Mouse (Mus musculus) T-cell, adult 2 months (primary cell): Measurements from ENCODE around the gene Tmem104.

Source experiments
- DNase-seq: peaks from one replicate; pipeline ENCODE4 v3.0.0; 2022; ENCODE audit warnings: low spot score

The Tmem104 gene

GRCm38 (mm10) chr11:115166776-115167175, 20.5 kb upstream of the Tmem104 start:
- DNase-seq: no peak

DNA sequence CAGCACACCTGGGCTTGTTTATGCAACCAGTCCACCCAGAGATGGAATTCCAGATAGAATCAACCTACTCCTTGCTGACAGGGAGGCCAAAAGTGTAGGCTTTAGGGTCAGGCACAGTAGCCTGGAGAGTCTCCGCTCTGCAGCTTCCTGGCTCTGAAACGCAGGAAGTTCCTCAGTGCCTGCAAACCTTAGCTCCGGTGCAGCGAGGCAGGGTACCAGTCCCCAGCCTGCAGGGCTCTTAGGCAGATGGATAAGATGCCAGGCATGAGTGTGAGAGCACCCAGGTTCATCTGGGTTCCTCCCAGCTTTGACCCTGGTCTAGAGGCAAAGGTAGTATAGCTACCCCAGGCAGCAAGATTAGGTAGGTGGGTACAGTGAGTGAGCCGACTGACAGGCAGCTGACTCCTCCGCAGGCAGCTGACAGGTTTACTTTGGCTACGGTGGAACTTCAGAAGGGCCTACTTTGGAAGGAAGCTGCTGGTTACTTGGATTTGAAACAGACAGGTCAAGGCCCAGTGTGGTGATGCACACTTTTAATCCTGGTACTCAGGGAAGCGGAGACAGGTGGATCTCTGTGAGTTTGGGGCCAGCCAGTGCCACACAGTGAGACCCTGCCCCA, 19.5 kb upstream of the Tmem104 start:
- no peak for DNase-seq

GRCm38 (mm10) chr11:115169430-115169829, 17.9 kb upstream of the Tmem104 start:
- no peak for DNase-seq

GRCm38 (mm10) chr11:115171125-115171524, 16.2 kb upstream of the Tmem104 start:
- DNase-seq: no peak

DNA sequence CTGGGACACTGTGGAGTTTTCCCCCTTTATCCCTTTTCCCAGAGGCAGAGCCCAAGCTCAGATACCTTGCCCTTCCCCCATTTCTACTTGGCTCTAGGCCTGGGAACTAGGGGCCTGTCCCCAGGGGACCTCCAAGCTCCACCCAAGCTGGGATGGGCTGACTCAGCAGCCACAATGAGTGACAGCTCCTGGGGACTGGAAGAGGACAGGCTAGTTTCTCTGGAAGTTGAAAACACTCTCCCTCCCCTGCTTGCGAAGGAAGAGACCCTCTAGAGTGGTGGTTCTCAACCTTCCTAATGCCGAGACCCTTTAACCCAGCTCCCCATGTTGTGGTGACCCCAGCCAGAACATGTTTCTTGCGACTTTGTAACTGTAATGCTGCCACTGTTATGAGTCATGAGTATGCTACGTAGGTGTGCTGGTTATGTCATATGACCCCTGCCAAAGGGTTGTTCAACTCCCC, 14.4 kb upstream of the Tmem104 start:
- no peak for DNase-seq

DNA sequence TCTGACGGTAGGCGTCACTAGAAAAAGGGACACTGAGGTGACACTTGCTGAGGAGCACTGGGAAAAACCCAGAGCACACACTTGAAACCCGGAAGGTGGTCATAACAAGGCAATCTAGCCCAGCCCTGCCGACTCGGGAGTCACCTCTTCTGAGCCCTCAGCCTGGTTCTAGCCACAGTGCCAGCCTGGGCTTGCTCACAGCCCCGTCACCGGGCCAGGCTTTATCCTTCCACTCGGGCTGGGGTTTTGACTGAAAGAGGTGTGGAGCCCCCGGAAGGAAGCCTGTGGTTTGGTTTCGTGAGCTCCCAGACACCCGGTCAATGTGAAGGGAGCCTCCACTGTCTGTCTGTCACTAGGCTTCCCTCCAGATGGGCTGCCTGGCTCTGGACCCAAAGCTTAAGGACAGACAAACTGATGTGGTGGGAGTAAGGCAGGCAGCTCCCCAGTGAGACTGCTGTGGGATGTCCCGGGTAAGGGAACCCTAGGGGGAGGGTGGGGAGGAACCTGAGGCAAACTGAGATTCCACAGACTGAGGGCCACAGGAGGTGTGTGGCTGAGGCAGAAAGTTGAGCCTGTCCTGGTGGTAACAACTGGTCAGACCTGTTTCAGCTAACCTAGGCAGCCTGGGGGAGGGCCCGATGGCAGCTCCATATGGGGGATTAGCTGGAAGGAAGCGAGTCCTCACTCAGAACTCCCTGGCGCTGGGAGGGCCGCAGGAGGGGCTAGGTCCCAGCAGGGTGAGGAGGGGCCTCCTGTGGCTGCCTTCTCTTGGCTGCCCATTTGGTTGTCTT, 13.5 kb upstream of the Tmem104 start:
- peak; percentile 83 for DNase-seq

DNA sequence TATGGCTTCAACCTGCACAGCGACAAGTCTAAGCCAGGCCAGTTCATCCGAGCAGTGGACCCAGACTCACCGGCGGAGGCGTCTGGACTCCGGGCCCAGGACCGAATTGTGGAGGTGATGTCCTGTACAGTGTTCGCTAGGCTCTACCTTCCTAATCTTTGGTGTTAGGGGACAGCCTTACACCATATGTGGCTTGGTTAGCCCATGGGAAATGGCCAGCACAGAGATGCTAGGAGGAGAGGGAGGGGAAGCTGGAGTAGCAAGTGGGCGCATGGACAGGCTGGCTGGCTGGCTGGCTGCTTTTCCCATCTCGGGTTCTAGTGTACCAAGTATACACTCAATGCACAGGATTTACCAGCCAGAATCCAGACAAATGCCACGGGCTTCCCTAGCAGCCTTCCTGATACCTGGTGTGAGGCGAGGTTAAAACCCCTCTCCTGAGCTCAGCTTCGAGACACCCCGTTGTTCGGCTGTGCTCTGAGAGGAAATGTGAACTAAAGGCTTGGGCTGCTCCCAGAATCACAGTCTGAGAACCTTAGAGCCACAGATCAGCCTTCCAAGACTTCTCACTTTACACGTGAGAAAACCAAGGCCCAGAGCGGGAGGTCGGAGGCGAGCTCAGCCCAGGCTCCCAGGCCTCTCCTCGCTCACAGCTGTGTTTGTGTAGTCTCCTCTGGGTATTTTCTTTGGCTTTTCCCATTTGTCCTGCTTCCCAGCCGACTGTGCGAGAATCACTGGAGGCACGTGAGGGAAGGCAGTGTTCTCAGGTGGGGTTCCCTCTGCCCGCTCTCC, 10.7 kb upstream of the Tmem104 start:
- DNase-seq: no peak

- DNase-seq: no peak
Measured at GRCm38 (mm10) chr11:115177559-115178195, 9.6 kb upstream of the Tmem104 start.

DNA sequence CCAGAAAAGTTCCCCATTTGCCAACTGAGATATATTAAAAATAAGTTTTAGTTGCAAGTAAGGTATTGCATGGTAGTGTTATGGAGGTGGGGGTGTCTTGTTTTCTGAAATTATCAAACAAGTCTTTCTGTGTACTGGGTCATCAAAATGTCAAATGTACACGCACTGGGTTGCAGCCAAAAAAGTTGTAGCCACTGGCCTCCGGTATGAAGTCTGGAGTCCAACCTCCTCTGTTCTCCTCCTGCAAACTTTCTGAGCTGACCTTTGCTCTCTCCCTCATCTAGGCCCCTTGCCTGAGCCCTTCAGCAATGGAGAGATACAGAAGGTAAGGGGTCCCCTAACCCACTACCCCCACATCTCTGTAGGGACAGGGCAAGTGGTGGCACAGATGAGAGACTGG, 8.5 kb upstream of the Tmem104 start:
- DNase-seq: no peak

GRCm38 (mm10) chr11:115179191-115179590, 8.1 kb upstream of the Tmem104 start:
- DNase-seq: no peak

DNA sequence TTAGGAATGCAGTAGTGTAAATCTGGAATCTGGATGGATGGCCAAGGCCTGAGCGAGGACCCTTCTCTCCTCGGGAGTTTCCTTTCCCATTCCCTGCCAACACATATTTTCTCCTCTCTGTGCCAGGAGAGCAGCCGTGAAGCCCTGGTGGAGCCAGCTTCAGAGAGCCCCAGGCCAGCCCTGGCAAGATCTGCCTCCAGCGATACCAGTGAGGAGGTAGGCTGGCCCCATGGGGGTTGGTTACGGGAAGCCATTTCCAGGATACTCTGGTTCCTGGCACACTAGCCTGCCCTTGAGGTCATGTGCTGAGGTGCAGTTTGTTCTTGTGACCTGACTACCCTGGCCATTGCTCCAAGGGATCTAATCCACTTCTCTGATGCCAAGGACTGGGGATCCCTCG, 7.4 kb upstream of the Tmem104 start:
- no peak for DNase-seq

DNA sequence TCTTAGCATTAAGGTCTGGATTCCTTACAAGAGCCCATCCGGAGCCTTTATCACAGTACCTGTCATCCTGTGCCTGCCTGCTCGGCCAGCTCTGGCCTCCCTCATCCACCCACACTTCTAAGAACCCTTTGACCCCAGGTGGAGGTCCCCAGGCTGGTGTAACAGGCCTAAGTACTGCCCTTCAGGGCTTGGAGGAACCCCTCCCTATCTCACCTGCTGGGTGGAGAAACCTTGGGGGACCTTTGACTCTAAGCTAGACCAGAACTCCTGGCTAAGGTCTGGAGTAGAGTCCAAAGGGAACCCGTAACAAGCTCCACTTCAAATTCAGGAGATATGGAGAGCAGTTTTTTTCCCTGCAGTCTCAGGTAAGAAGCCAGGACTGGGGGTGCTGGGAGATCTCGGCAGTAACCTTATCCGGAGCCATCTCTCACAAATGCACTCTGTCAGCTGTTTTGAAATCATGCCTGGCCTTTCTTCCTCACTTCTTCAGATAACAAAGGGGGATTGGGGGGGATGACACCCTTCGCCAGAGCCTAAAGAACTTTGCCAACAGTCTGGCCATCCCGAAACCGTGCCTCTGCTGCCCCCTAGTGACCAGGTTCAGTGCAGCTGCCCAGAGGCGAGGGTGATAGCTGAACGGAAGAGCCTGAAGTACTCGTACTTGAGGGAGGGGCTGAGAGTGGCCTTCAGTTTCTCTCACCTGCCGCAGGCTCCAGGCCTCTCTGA, 5.2 kb upstream of the Tmem104 start:
- peak; percentile 86 for DNase-seq

- peak; percentile 64 for DNase-seq
Measured at GRCm38 (mm10) chr11:115184973-115185372, 2.3 kb upstream of the Tmem104 start.

DNA sequence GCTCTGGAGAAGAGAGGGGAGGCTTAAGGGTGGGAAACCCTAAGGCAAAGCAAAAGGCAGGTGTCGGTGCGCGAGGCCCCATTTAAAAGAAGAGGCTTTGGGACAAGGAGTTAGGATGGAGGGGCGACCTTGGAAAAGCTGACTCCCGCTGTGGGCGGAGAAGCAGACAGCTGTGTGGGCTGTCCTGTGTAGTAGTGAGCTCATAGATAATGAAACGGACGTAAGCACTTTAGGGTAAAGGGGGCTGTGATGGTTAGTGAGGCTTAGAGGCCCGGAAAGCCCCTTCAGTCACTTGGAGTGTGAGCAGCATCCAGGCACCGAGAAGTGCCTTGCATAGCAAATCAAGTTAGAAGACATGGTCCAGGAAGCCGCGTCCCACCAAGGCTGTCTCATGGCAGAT, 406 bp downstream of the Tmem104 start, which contains the start of gene Nat9:
Gene Nat9, minus strand, starts transcription at position 167 of the 400 bp plus-strand sequence.
- peak; percentile 68 for DNase-seq

DNA sequence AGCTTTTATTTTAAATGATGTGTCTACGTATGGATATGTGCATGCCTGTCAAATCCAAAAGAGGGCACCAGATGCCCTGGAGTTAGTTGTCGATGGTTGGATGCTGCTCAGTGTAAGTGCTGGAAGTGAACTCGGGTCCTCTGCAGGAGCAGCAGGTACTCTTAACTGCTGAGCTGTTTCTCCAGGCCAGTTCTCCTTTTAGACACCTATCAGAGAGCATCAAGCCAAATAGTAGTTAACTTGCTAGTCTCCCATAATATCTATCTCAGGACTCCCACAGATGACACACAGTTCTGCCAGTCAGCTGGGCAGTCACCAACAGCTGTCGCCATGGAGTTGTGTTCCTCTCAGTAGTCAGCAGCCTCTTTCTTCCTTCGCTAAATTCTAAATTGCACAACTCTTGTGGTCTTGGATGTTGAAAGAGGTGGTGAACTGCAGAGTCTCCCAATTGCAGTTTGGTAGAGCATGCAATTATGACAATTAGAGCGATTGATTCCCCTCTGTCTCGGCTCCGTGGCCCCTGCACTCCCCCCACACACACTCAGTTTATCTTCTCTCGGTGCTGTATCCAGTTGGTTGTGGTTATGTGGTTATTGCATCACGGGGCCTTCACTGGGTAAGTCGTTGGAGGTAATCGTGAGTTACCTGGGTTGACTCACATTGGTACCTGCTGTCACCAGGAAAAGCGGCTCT, 1.4 kb downstream of the Tmem104 start:
- DNase-seq: no peak

- no peak for DNase-seq
Measured at GRCm38 (mm10) chr11:115189304-115189703, 2.0 kb downstream of the Tmem104 start.

- no peak for DNase-seq
Measured at GRCm38 (mm10) chr11:115192180-115192579, 4.9 kb downstream of the Tmem104 start.

- DNase-seq: no peak
Measured at GRCm38 (mm10) chr11:115194693-115195092, 7.4 kb downstream of the Tmem104 start.

- no peak for DNase-seq
Measured at GRCm38 (mm10) chr11:115195933-115196332, 8.6 kb downstream of the Tmem104 start.

- DNase-seq: no peak
Measured at GRCm38 (mm10) chr11:115197558-115197957, 10.3 kb downstream of the Tmem104 start.

DNA sequence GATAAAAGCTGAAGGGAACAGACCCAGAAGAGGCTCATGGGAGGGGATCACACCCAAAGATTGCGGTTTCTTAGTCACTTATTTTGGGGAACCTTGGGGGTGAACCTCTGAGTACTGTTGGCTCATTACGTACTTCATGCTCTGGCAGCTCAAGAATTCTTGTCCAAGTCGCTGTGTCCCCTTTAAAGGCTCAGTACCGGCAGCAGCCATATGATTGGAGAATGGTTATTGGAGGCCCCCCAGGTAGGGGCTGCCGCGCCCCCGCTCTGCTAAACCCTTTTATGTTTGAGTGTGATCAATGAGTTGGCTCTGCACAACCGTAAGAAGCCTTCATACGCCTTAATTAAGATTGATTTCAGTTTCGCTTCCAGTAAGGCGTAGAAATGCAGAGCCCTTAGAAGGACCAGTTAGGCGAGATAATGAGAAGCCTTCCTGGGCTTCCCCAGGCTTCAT, 11.7 kb downstream of the Tmem104 start:
- DNase-seq: peak; percentile 54
